Mouse (Mus musculus): ENCODE results near the gene Ankrd63.

- TF ChIP-seq POLR2A (IDR thresholded peaks at IDR 0.05; ENCODE audit: extremely low read depth, insufficient read depth, low read length), result no peak
- TF ChIP-seq CTCF (IDR thresholded peaks at IDR 0.05; ENCODE audit: extremely low read depth, insufficient read depth, low read length), result no peak
Observed at GRCm38 (mm10) chr2:118701971-118702882, 1.5 kb downstream of the Ankrd63 start.
